Mouse (Mus musculus) large intestine, adult 2 months (tissue): Measurements from ENCODE around the gene Pom121l2. TPM values are rescaled to one million over a fixed set of nuclear protein-coding genes. Genes with fewer than 3 reads are reported as not detected.

Source experiments
- DNase-seq: peaks from one replicate; pipeline ENCODE4 v3.0.0-alpha.2; 2012; ENCODE audit warnings: low read depth, low spot score
- WGBS: fragments of 180-500 bp; shearing (Covaris S2); methylation state at CpG from one replicate; pipeline ENCODE4 v1.1.7; 2018; 5-methylcytosine and 5-hydroxymethylcytosine counted together
- polyA plus RNA-seq: library from polyadenylated mRNA; depleted of rRNA; stranded (reverse); fragments of >200 nt; gene quantifications from 2 replicates; pipeline ENCODE4 v1.2.3, GENCODE M21; 2012; rRNA removed

Gene Pom121l2
- polyA plus RNA-seq, 1 experiment: not detected

- DNase-seq: no peak
- 71% methylated on average over 2 of the region's 2 CpGs for WGBS
Observed at GRCm38 (mm10) chr13:22037415-22037814, 56.4 kb downstream of the Pom121l2 start.

Other genes with a start within 250 kb of the Pom121l2 start
- gene Hist1h4j, start 246.1 kb upstream of the Pom121l2 start, polyA plus RNA-seq: 3.6 and 5.5 TPM in 2 replicates
- 44.1 and 68.7 TPM in 2 replicates for gene Hist1h4k, start 230.7 kb upstream of the Pom121l2 start, polyA plus RNA-seq
- 14.9 and 16.4 TPM in 2 replicates for gene Hist1h2ak, start 227.4 kb upstream of the Pom121l2 start, polyA plus RNA-seq
- 3.5 and 9.7 TPM in 2 replicates for gene Hist1h2bn, start 227.1 kb upstream of the Pom121l2 start, polyA plus RNA-seq
- 4.2 and 4.5 TPM in 2 replicates for gene Hist1h1b, start 200.6 kb upstream of the Pom121l2 start, polyA plus RNA-seq
- 46.3 and 55.3 TPM in 2 replicates for gene Hist1h3i, start 197.8 kb upstream of the Pom121l2 start, polyA plus RNA-seq
- gene Hist1h2an, start 194.0 kb upstream of the Pom121l2 start, polyA plus RNA-seq: 7.4 and 15.3 TPM in 2 replicates
- 2.1 and 5.4 TPM in 2 replicates for gene Hist1h2bp, start 193.7 kb upstream of the Pom121l2 start, polyA plus RNA-seq
- 23.8 and 61.7 TPM in 2 replicates for gene Hist1h2bq, start 171.0 kb upstream of the Pom121l2 start, polyA plus RNA-seq
- gene Hist1h2ao, start 170.7 kb upstream of the Pom121l2 start, polyA plus RNA-seq: not detected in 2 replicates
- gene Hist1h4m, start 169.4 kb upstream of the Pom121l2 start, polyA plus RNA-seq: 0.98 TPM in 1 of 2 replicates, not detected in the other
- 38.1 and 56.7 TPM in 2 replicates for gene Hist1h4n, start 149.0 kb upstream of the Pom121l2 start, polyA plus RNA-seq
- gene Hist1h2ap, start 147.7 kb upstream of the Pom121l2 start, polyA plus RNA-seq: 253 and 504 TPM in 2 replicates
- gene Hist1h2br, start 147.5 kb upstream of the Pom121l2 start, polyA plus RNA-seq: 19.9 and 53.9 TPM in 2 replicates
- 0.10 and 0.29 TPM in 2 replicates for gene Zfp184, start 36.1 kb upstream of the Pom121l2 start, polyA plus RNA-seq
- gene Prss16, start 28.5 kb downstream of the Pom121l2 start, polyA plus RNA-seq: 2.8 and 2.9 TPM in 2 replicates
- gene Hist1h2ah, start 54.4 kb downstream of the Pom121l2 start, polyA plus RNA-seq: 27.5 and 54.8 TPM in 2 replicates
- 29.1 and 34.6 TPM in 2 replicates for gene Hist1h2bk, start 54.7 kb downstream of the Pom121l2 start, polyA plus RNA-seq
- 14.9 and 16.6 TPM in 2 replicates for gene Hist1h4i, start 60.2 kb downstream of the Pom121l2 start, polyA plus RNA-seq
- 8.2 and 10.2 TPM in 2 replicates for gene Hist1h2ag, start 61.8 kb downstream of the Pom121l2 start, polyA plus RNA-seq
- 19.3 and 26.1 TPM in 2 replicates for gene Hist1h2bj, start 62.0 kb downstream of the Pom121l2 start, polyA plus RNA-seq
- gene Vmn1r188, start 103.2 kb downstream of the Pom121l2 start, polyA plus RNA-seq: not detected in 2 replicates
- gene Vmn1r189, start 124.6 kb downstream of the Pom121l2 start, polyA plus RNA-seq: not detected in 2 replicates
- not detected in 2 replicates for gene Vmn1r191, start 202.8 kb downstream of the Pom121l2 start, polyA plus RNA-seq
- gene Vmn1r192, start 209.9 kb downstream of the Pom121l2 start, polyA plus RNA-seq: not detected in 2 replicates
- gene Vmn1r193, start 242.0 kb downstream of the Pom121l2 start, polyA plus RNA-seq: not detected in 2 replicates